Mouse (Mus musculus) right cerebral cortex, adult 2 months (tissue): ENCODE results near the gene Ttc28.
"Not testable (repeated sequence)": the region's sequence is repeated elsewhere in the genome, so short reads cannot be mapped to it uniquely, and the experiment has no call there.

Source experiments
- DNase-seq, 2 experiments: peaks; one replicate each; pipeline ENCODE4 v3.0.0; 2021 to 2022; ENCODE audit warnings: low spot score in 2 of 2

Ttc28 gene

DNA sequence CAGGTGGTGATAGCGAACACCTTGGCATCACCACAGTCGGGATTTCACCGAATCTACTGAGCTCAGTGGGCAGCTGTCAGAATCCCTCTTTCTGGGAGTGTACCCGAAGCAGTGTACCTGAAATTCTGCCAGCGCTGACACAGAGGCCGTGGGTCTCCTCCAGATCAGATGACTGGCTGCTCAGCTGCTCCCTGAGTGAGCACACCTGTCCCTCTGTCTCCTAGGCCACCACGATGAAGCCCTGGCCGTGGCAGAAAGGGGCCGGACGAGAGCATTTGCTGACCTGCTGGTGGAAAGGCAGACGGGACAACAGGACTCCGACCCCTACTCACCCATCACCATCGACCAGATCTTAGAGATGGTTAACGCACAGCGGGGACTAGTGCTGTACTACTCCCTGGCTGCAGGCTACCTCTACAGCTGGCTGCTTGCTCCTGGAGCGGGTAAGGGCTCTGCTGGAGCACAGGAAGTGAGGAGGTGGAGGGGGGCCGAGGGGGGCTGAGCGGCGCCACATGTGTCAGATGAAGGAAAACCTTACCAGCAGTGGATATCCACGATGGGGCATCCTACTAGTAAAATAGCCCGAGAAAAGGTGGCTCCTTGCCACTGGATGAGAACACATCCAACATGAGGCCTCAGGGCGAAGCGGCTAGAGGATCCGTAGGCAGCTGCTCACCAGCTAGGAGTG lies 353.6 kb downstream of the Ttc28 start:
- DNase-seq = no peak

DNA sequence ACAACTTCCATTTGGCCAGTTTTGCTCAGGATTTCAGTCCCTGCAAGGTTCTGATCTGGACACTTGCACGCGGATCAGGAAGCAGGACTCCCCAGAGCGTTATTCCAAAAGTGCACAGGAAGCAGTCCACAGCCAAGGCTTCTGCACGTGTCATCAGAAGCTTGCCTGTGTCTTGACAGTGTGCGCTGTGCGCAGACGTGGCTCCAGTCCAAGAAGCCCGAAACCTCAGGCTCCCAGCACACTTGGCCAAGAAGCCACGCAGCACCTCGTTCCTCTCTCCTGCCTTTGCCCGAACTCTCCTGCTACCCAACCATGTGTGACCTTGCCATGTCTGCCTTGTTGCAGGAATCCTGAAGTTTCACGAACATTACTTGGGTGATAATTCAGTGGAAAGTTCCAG lies 355.5 kb downstream of the Ttc28 start:
- DNase-seq = no peak

DNA sequence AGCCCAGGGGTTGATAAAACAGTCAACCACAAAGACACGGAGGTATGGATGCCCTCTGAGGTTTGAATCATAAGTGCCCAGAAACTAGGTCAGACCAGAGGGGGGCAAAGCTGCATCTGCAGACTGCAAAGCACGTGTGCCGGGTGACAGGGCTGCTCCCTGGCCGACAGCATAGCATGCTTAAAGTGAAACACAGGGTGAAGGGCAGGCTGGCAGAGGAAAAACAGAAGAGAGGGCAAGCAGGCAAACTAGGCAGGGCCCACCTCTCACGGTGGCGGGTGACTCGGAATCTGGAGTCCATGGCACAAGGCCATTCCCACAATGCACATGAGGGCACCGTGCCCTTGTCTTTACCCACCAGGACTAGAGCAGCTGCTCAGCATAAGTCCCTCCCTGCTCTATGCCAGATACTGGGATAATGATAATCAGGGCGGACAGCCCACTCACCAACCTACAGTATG lies 357.6 kb downstream of the Ttc28 start:
- DNase-seq = no peak

DNA sequence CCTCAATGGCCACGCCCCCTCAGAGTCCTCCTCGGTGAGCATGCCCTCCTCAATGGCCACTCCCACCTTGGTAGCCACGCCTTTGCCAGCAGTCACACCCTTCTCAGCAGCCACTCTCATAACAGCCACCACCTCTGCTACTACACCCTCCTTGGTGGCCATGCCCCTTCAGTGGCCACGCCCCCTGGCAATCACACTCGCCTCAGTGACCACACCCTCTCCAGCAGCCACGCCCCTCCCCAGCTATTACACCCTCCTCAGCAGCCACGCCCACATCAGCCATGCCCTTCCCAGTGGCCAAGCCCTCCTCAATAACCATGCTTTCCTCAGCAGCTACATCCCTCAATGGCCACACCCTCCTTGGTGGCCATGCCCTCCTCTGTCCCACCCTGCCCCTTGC lies 359.6 kb downstream of the Ttc28 start:
- no peak for DNase-seq

DNA sequence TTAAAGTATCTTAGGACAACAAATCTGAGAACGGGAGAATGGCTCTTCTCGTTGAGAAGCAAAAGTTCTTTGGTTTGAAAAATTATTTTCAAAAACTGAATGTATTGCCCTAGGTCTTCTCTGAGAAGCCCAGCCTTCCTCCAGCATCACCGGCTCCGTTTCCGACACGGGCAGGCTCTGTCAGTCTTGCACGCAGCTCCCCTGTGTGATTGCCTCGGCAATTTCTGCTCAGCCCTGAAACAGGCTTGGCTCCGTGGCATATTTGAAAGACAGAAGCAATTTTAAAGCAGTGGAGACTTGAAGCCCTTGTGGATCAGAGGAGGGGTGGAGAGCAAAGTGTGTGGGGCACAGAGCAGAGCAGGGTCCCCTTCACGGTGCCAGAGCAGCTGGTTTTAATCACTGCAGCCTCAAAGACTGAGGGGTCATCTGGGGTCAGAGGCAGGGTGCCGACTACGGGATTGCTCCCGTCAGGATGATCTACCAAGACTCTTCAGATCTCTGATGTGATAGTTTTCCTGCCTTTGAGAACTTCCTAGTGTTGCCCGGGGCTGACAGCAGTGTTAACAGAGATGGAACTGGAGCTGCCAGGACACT lies 363.9 kb downstream of the Ttc28 start:
- DNase-seq = no peak

DNA sequence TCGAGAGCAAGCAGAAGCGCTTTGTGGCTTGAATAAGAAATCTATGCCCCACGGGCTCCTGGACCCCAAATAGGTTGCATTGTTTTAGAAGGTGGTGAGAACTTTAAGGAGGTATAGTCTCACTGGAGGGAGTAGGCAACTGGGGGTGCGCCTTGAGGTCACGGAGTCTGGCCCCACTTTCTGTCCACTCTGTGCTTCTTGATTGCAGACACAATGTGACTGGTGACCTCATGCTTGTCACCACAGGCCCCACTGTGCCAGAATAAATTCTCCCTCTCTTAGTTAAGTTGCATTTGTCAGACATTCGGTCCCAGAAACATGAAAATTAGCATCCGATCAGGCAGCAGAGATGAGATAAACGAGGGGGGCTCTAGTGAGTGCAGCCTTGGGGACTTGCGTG lies 364.5 kb downstream of the Ttc28 start:
- DNase-seq = no peak

DNA sequence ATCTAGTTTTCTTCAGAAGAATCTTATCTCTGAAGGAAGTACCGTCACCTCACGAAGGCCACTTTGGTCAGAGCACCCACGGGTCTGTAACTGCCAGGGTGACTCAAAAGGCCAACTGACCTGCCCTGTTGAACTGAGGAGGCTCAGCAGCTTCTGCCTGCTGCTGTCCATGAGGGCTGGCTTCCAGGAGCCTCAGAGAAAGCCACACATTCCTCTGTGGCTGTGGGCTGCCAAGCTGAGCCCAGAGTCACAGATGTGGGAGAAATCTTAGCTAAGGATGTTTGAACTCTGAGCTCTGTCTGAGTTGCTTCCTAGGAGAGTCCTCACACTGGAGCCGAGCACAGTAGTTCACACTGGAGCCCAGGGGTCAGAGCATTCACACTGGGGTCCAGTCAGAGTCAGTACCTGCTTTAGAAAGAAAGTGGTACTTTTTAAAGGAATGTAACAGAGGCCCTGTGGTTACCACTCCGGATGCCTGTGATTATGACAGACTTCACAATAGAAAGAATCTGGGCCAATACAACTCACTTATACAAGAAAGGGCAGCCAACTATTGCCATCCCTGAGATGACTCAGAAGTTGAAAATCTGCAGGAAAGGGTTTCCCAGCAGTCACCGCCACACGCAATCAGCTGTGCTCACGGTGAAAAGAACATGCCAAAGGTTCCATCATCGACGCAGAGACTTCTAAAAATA lies 368.1 kb downstream of the Ttc28 start:
- DNase-seq = no peak

DNA sequence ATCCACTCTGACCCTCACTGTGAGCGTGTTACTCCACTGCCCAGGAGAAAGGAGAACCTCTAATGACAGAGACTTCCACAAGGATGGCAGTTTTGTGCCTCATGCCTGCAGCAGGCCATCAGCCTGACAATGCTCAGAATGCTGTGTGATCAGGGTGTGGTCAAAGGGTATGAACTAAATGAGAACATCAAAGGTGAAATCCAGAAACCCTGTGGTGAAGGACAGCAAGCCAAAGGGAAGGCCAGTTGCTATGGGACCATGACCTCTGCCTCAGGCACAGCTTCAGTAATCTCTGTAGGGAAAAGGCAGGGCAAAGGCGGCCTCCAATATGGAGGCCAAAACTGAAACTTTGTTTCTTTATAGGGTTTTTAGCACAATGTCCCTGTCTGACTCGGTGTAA lies 372.5 kb downstream of the Ttc28 start:
- no peak for DNase-seq

DNA sequence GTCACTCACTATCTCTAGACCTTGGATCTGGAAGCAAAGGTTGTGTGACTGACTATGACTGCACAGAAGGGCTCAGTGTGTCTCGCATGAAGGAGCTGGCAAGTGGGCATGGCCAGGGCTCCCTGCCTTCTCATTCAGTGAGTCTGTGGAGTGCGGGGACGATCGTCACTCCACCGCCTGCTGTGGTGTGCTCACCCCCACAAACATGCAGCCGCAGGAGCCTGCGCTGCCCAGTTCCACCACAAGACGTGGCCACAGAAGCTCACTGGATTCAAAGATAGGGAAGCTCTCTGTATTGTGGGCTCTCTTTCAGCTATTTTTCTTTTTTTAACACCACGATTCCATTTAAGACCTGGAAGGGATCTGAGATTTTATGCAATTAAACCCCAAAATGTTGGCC lies 374.8 kb downstream of the Ttc28 start:
- no peak for DNase-seq

DNA sequence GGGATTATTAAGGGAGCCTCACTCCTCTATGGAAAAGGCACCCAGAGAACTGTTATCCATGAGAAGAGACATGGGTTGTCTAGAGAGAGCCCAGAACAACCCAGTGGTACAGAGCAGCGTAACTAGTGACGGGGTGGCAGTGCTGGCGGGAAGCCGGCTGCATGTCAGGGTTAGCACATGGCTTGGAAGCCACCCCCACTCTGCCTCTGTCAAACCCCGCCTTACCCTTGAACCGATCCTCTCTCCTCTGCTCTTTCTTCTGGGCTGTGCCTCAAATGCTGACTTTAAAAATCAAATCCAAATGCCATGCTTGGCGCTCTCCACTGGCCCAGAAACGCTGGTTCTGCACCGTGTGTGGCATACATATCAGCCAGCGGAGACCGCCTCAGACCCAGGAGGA lies 375.2 kb downstream of the Ttc28 start:
- DNase-seq = no peak

DNA sequence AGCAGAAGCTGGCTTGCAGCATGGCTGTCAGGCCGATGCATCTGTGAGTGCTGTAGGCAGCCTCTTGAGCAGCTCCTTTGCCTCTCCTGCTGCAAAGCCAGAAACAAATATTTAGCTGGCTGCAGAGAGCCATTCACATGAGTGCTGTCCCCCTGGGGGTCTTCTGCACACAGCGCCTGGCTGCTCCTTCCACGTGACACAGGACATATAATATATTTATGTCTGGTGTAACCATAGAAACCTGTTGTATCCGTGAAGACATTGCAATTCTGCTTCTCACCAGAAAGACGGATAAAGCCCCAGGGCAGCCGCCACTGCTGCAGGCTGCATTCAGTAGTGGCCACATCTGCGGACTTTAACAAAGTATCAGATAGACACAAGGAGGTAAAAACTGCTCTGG lies 376.6 kb downstream of the Ttc28 start:
- no peak for DNase-seq

DNA sequence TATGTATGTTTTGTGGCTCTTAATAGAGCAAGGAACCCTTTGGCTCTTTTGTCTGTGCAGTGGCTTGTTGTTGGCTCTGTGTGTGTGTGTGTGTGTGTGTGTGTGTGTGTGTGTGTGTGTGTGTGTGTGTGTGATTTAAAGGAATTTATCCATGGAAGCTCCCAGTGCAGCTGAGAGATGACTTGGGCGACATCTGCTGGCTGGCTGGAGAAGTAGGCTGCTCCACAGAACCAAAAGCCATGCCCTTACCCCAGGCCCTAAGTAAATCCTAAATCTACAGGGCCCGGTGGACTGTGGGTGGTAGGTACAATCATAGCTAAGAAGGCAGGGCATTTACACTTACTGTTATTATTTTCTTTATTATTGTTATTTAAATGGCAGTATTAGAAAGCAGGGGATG lies 377.5 kb downstream of the Ttc28 start:
- DNase-seq = peak; percentile 74

DNA sequence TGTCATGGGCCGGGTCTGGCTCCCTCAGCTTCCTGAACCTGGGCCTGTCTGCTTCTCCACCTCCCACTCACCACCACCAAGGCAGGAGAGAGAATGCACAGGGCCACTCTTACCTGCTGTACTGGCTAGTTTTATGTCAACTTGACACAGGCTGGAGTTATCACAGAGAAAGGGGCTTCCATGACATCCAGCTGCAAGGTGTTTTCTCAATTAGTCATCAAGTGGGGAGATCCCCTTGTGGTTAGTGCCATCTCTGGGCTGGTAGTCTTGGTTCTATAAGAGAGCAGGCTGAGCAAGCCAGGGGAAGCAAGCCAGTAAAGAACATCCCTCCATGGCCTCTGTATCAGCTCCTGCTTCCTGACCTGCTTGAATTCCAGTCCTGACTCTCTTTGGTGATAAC lies 381.6 kb downstream of the Ttc28 start:
- not testable (repeated sequence) for DNase-seq

DNA sequence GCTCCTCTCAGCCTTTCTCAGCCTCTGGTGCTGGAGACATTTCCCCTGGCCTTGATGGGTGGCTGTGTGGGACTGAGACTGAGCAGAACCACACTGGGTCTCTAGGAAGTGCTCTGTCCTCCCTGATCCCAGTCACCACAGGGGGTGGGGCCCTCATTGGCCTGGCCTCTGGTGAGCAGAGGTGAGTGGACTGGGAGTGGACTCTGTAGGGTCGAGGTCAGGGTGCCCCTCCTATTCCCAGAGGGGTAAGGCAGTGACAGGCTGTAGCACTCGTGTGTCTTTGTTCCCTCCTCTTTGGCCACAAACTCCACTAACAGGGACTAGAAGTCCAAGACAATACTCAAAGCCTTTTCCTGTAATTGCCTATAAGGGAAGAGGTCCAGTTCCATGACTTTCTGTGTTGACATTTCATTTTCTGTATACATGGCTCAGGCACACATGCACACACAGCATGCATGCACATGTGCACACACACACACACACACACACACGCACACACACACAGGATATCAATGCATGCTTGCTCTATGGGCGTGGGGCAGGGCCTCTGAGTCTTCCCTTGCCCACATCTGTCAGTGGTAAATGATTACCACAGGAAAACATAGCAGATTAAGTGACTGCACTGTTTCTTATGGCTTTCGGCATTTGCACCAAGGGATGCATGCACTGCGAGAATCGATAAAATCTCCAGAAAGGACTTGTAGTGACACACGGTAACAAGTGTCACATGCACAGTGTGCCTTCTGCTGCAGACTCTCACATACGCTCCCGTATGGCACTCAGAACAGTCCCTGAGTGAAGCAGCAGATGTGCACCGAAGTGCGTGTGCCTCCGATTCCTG lies 382.4 kb downstream of the Ttc28 start:
- no peak for DNase-seq

DNA sequence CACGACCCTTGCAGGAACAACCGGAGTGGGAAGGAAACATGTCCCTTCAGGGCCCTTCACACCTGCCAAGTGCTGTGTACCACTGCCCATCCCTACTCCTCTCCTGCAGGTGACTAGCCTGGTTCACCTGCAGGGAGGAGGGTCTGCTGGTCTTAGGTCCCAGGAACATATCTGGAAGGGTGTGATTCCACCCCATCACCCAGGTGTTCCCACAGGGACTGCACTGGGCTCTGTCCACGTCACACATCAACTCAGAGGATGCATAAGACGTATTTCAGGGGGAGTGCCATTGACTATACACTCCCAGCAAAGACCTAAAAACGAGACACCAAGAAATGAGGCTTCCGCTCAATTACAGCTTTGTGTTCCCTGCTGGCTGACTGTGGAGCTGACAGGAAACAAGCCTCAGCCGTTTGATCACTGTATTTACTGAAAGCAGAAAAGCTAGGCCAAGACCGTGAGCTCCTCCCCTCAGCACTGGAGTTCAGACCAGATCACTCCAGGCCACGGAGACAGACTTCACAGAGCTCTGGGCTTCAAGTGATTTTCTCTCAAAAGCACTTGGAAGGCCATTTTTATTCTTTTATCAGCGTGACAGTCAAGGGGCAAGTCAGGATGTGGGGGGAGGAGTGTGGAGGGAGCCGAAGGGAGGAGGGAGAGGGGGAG lies 383.1 kb downstream of the Ttc28 start:
- DNase-seq = peak in 1 of 2 experiments; percentile 30

DNA sequence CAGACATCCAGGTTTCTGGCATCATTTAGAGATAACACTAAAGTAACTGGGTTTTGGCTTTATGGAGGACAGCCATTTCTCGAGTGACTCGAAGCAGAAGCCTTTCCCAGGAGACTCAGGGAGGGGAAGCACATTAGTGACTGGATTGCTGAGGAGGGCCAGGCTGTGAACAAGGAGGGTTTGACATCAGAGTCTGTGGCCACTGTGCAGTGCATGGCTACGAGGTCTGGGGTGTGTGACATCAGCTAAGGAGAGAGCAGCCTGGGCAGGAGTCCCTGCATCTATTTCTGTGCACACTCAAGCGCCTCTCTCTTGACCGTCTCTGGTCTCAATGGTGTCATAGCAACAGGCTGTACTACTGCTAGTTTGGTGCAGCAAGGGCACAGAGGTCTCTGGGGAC lies 383.8 kb downstream of the Ttc28 start:
- peak in 1 of 2 experiments; percentile 16 for DNase-seq

DNA sequence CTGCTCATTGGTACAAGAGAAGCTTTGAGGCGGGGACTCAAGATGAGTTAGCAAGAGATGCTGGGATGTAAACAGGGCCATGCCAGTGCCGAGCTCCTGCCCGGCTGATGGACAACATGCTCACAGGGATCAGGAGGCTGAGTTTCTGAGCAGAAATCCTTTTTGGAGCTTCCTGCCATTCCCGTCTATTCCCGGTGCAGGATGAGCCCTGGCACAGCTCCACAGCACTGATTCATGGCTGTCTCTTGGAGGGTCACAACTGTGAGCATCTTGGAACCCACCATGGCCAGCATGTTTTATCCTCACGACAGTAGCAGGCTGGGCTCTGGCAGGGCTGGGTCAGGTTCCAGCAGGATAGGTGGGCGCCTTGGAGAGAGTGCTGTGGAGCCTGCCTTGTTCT lies 384.9 kb downstream of the Ttc28 start:
- DNase-seq = no peak

DNA sequence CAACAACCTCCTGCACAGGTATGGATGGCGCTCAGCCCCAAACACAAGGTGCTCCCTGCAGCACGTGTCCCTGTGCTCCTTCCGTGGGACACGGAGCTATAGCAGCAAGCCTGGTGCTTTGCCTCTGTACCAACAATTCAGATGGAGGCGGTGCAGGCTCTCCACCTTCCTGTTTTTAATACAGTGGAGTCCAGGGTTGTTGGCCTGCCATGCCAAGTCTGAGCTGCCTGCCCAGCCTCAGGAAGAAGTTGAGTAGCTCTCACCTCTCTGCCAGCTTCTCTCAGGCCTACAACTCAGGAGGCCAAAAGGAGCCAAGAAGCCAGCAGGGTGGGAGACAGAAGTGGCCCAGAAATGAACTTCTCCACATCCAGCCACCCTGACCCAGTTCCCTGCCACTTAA lies 387.1 kb downstream of the Ttc28 start:
- DNase-seq = no peak

DNA sequence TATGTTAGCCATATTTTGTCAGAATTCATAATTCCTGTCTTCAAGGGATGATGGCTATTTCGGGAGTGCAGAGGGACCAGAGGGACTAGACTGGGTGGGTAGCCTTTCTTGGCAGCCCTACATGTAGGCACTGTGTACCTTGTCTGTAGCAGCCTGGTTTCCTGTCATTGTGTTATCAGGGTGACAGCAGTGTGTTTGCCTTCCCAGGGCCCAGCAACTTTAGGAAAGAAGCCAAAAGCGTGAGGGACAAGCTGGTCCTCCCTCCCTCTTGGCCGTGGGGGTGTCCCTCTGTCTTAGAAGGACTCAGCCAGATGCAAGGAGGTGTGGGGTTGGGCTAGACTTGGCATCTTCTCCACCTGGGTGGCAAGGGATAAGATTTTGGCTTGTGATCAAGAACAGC lies 387.5 kb downstream of the Ttc28 start:
- DNase-seq = no peak

DNA sequence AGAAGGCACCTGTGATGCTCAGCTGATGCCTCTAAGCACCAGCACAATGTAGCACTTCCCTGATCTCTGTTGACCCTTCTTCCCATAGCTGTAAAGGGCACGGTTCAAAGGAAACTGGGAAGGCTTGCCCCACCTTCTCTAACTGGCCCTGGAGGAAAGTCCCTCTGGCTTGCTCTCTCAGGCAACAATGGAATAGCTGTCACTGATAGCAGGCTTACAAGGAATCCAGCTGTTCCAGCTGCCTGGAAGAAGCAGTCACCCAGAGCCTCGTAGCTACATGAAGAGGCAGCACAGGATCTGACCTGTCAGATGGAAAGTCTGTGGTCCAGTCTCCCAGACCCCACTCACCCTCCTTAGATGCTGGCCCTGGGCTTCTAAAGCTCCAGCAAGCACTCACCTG lies 389.2 kb downstream of the Ttc28 start:
- no peak for DNase-seq

DNA sequence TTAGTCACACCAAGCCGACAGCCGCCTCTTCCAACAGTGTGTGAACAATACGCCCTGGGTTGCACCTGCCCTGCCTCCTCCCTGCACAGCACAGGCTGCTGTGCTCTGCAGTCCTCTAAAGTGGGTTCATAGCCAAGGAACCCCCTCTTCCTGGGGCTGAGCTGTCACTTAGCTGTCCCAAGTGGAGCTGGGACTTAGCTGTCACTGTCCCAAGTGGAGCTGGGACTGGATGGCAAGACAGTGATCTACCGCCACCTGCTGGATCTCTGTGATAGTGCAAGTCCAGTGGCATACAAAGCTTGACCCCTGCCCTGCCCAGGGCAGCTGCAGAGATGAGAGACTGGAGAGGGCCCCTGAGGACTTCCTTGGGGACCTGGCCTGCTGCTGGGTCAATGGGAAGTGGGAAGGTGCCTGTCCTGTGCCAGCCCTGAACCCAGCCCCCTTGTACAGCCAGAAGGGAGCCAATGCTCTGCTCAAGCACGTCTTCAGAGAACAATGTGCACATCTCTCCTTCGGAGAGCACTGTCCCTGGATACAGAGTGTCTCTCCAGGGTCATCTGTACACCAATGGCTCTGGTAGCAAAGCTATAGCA lies 390.1 kb downstream of the Ttc28 start:
- peak; percentile 63 to 72 for DNase-seq
